ENCODE assay signal across 17 mouse cellular contexts in genomic region chr13:62877247-62877646, GRCm38 (mm10). TPM values are rescaled to one million over a fixed set of nuclear protein-coding genes. Genes with fewer than 3 reads are reported as not detected.
A peak's percentile ranks its signal among the peaks of the same experiment; 100 is the strongest.
DNase-seq lines count a peak whose midpoint lies in the region; ATAC-seq and TF ChIP-seq lines count a peak whose summit lies in the region.
"Had no signal": no experiment of that assay in that cellular context is flagged by ENCODE, and none has a peak within 500 bp of the region (broad histone marks: within the 10 kb centered on the region; RNA-seq: fewer than 3 reads in every experiment).

No protein-coding gene starts in this region.

- DNase-seq in heart, adult 11 months, result peak; percentile 86
- DNase-seq in heart, postnatal 10 days, result no peak
- DNase-seq in liver, embryonic 11.5 days (ENCODE audit: low spot score), result no peak
- DNase-seq in liver, result no peak
- peak; percentile 48 for DNase-seq in liver, postnatal 0 days
- DNase-seq in left cerebral cortex, postnatal 4 days, result no peak
- DNase-seq in c-Kit-positive CD71-positive TER-119-positive erythroid progenitor cells, embryonic 14.5 days (ENCODE audit: low spot score), result no peak
- DNase-seq: adrenal gland, postnatal 36 days; forebrain, postnatal 0 days; gastrocnemius, postnatal 36 days; heart, postnatal 36 days; midbrain, embryonic 14.5 days; thymus, adult 2 months had no signal

- WGBS in liver, embryonic 11.5 days, result 26% methylated on average over 5 of the region's 5 CpGs
- WGBS in intestine, embryonic 15.5 days, result 8% methylated on average over 5 of the region's 5 CpGs
- 27% methylated on average over 5 of the region's 5 CpGs for WGBS in liver, postnatal 0 days (ENCODE audit: insufficient replicate concordance)

- TF ChIP-seq EP300 in liver, postnatal 0 days (IDR thresholded peaks at IDR 0.05; ENCODE audit: low read depth), result no peak

- no peak overlapping the region for H3K4me3 ChIP-seq in liver, embryonic 11.5 days (ENCODE audit: low read depth, low read length)
- no peak overlapping the region for H3K4me3 ChIP-seq in intestine, embryonic 15.5 days (replicated peaks)
- no peak overlapping the region for H3K4me3 ChIP-seq in liver, postnatal 0 days (ENCODE audit: low read depth, low read length)
- H3K4me3 ChIP-seq: erythroblast, embryonic 14.5 days; lung, embryonic 15.5 days; neural tube, embryonic 12.5 days had no signal

- no peaks in the 10 kb centered on the region for H3K9me3 ChIP-seq in liver, embryonic 11.5 days (ENCODE audit: control insufficient read depth, low read length)
- H3K9me3 ChIP-seq in intestine, embryonic 15.5 days, result no peaks in the 10 kb centered on the region
- no peaks in the 10 kb centered on the region for H3K9me3 ChIP-seq in liver, postnatal 0 days (ENCODE audit: low read length)
- H3K9me3 ChIP-seq: lung, embryonic 15.5 days; neural tube, embryonic 12.5 days had no signal

- TF ChIP-seq CTCF in liver, postnatal 0 days (IDR thresholded peaks at IDR 0.05; ENCODE audit: low read depth), result no peak

- no peaks in the 10 kb centered on the region; the same call in 1 of the 2 replicates for H3K4me1 ChIP-seq in liver, embryonic 11.5 days (replicated peaks; ENCODE audit: control insufficient read depth, insufficient read depth, low read length)
- H3K4me1 ChIP-seq in intestine, embryonic 15.5 days (replicated peaks), result no peaks in the 10 kb centered on the region
- peaks cover 14% of the 10 kb centered on the region for H3K4me1 ChIP-seq in liver, postnatal 0 days (ENCODE audit: insufficient read depth)
- H3K4me1 ChIP-seq: neural tube, embryonic 12.5 days had no signal

- no peak overlapping the region for H3K27ac ChIP-seq in liver, embryonic 11.5 days (ENCODE audit: low read depth, low read length)
- H3K27ac ChIP-seq in intestine, embryonic 15.5 days, result no peak overlapping the region
- no peak overlapping the region for H3K27ac ChIP-seq in liver, postnatal 0 days (ENCODE audit: low read depth)
- H3K27ac ChIP-seq: lung, embryonic 15.5 days; neural tube, embryonic 12.5 days had no signal

- H3K4me2 ChIP-seq in liver, embryonic 11.5 days, result peak overlapping the region; percentile 27; the same call in 1 of the 2 replicates
- H3K4me2 ChIP-seq in intestine, embryonic 15.5 days (replicated peaks), result no peak overlapping the region
- H3K4me2 ChIP-seq in liver, postnatal 0 days (ENCODE audit: low read depth, low read length), result peak overlapping the region; percentile 37; the same call in 1 of the 2 replicates
- H3K4me2 ChIP-seq: lung, embryonic 15.5 days; neural tube, embryonic 12.5 days had no signal

- no peak for ATAC-seq in liver, embryonic 11.5 days (replicated peaks; ENCODE audit: low FRiP score)
- peak; percentile 87 for ATAC-seq in intestine, embryonic 15.5 days
- ATAC-seq in liver, postnatal 0 days, result peak; percentile 28
- ATAC-seq: forebrain, postnatal 0 days had no signal

- no peak overlapping the region for H3K9ac ChIP-seq in liver, embryonic 11.5 days (ENCODE audit: low read depth, low read length)
- no peak overlapping the region for H3K9ac ChIP-seq in intestine, embryonic 15.5 days
- no peak overlapping the region; the same call in 1 of the 2 replicates for H3K9ac ChIP-seq in liver, postnatal 0 days (replicated peaks)
- H3K9ac ChIP-seq: forebrain, postnatal 0 days; lung, embryonic 15.5 days; neural tube, embryonic 12.5 days had no signal

- H3K27me3 ChIP-seq in liver, embryonic 11.5 days (replicated peaks; ENCODE audit: control insufficient read depth, insufficient read depth, low read length), result no peaks in the 10 kb centered on the region
- H3K27me3 ChIP-seq in intestine, embryonic 15.5 days (replicated peaks), result no peaks in the 10 kb centered on the region
- no peaks in the 10 kb centered on the region for H3K27me3 ChIP-seq in liver, postnatal 0 days (ENCODE audit: insufficient read depth, low read length)
- H3K27me3 ChIP-seq: lung, embryonic 15.5 days; neural tube, embryonic 12.5 days had no signal

- H3K36me3 ChIP-seq in liver, embryonic 11.5 days (ENCODE audit: control insufficient read depth, insufficient read depth, low read length), result no peaks in the 10 kb centered on the region
- no peaks in the 10 kb centered on the region for H3K36me3 ChIP-seq in intestine, embryonic 15.5 days
- H3K36me3 ChIP-seq in liver, postnatal 0 days (replicated peaks; ENCODE audit: insufficient read depth, low read length), result 0 out of 2 replicates have a peak, but pooled peaks cover 8% of the 10 kb centered on the region
- H3K36me3 ChIP-seq: lung, embryonic 15.5 days; neural tube, embryonic 12.5 days had no signal

- intact Hi-C loops in heart, postnatal 10 days (cut with DNase I), result no loop called here
- intact Hi-C loops in left cerebral cortex, postnatal 4 days (cut with DNase I), result no loop called here

RNA-seq across cellular contexts. Expression of gene Fbp1, which starts 10.8 kb away (rescaled TPM):
- total RNA-seq in heart, postnatal 10 days (2021), result not detected
- not detected in 2 replicates for polyA plus RNA-seq in liver, embryonic 11.5 days (2014; fragmentation: Nextera tagmentation; extraction: Ambion mirVana)
- polyA plus RNA-seq in intestine, embryonic 15.5 days (2015; fragmentation: Nextera tagmentation; extraction: Ambion mirVana), result 2.2 and 4.0 TPM in 2 replicates
- 2,442 and 2,581 TPM in 2 replicates for polyA plus RNA-seq in liver, postnatal 0 days (2015; fragmentation: Nextera tagmentation; extraction: Ambion mirVana)
- total RNA-seq in left cerebral cortex, postnatal 4 days (2021), result under 1 TPM; 0.46 to 0.92 TPM
- total RNA-seq: forebrain, postnatal 0 days; gastrocnemius, postnatal 36 days; heart, postnatal 36 days had no signal
- polyA plus RNA-seq: erythroblast, embryonic 14.5 days; midbrain, embryonic 14.5 days had no signal

RNA-seq across cellular contexts. Expression of gene Fbp2, which starts 19.0 kb away (rescaled TPM):
- 10 to 100 TPM; 33.8 to 39.5 TPM for total RNA-seq in heart, postnatal 10 days (2021)
- not detected in 2 replicates for polyA plus RNA-seq in liver, embryonic 11.5 days (2014; fragmentation: Nextera tagmentation; extraction: Ambion mirVana)
- polyA plus RNA-seq in intestine, embryonic 15.5 days (2015; fragmentation: Nextera tagmentation; extraction: Ambion mirVana), result 246 and 281 TPM in 2 replicates
- polyA plus RNA-seq in liver, postnatal 0 days (2015; fragmentation: Nextera tagmentation; extraction: Ambion mirVana), result 0.89 and 1.3 TPM in 2 replicates
- total RNA-seq in left cerebral cortex, postnatal 4 days (2021), result under 1 TPM in 1 of 2 experiments, not detected in 1; 0.79 TPM
- polyA plus RNA-seq: erythroblast, embryonic 14.5 days; neural tube, embryonic 12.5 days had no signal

Comparison
In these comparisons a context has a peak if more than half of its experiments do, and no peak if none do; other contexts are left out.
1. DNase-seq: peak in heart, adult 11 months (single experiment) and liver, postnatal 0 days (single experiment); none in heart, postnatal 10 days (0 of 2), liver, embryonic 11.5 days (single experiment), liver (single experiment), left cerebral cortex, postnatal 4 days (single experiment) and c-Kit-positive CD71-positive TER-119-positive erythroid progenitor cells, embryonic 14.5 days (single experiment).
2. RNA of gene Fbp1, which starts 10.8 kb away (polyA plus RNA-seq): 2,442 to 2,581 TPM in liver, postnatal 0 days; 2.2 to 4.0 TPM in intestine, embryonic 15.5 days and not detected in liver, embryonic 11.5 days; every median in the first group is over 100 times any median in the second.
3. RNA of gene Fbp2, which starts 19.0 kb away (polyA plus RNA-seq): 246 to 281 TPM in intestine, embryonic 15.5 days; 0.89 to 1.3 TPM in liver, postnatal 0 days and not detected in liver, embryonic 11.5 days; every median in the first group is over 100 times any median in the second.